Mouse (Mus musculus): ENCODE measurements around the gene Eps8l3. TPM values are rescaled to one million over a fixed set of nuclear protein-coding genes. Genes with fewer than 3 reads are reported as not detected.

Eps8l3 gene
- polyA plus RNA-seq, 1 experiment from 2014 or later, result 7.0 TPM

DNA sequence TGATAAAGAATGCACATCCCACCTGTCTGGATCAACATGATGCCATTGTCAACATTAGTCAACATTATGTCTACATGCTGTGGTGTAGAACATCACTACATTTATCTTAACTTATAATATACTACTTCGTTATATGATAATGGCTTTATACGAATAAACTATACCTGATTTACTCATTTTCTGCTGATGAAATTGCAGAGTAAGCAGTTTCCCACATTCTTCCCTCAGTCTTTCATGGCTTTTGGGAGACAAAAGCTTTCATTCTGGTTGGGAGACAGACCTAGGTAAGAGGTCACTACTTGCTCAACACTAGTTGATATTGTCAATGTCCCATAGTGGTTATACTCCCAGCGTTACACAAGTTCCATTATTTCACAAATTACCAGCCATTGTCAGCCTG, 48.3 kb downstream of the Eps8l3 start:
- WGBS, result 93% methylated on average over 3 of the region's 3 CpGs
- Histone ChIP-seq H3K9me3 (ENCODE audit: control insufficient read depth, low read depth, low read length) (no peaks in the 10 kb centered on the region), H3K4me3 (ENCODE audit: low read depth, low read length) (no peak overlapping the region), H3K4me2 (replicated peaks; ENCODE audit: low read depth, low read length) (no peak overlapping the region), H3K27me3 (ENCODE audit: control insufficient read depth, insufficient read depth, low read length) (no peaks in the 10 kb centered on the region), H3K36me3 (ENCODE audit: control insufficient read depth, insufficient read depth, low read length) (no peaks in the 10 kb centered on the region), H3K4me1 (ENCODE audit: control insufficient read depth, insufficient read depth, low read length) (no peaks in the 10 kb centered on the region), H3K27ac (ENCODE audit: low read length) (no peak overlapping the region), H3K9ac (replicated peaks; ENCODE audit: low read depth, low read length) (no peak overlapping the region)
- no peak for ATAC-seq (ENCODE audit: insufficient number of reproducible peaks, insufficient read depth, low FRiP score, low read depth)

DNA sequence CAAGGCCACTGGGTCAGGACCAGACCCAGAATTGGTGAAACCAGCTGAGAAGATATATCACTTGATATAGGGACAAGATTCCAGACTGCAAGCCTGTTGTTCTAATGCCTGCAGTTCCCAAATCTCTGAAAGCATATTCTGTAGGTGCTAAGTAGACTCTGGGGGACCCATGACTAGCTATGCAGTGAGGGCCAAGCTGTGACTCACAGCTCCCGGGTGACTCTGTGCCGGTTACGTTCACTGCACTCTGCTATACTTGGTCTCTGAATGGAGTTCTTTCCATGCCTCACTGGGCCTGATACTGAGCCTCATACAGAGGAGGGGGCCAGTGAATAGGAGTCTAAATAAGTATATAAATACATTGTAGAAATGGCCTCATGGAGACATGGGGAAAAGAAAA, 50.8 kb downstream of the Eps8l3 start:
- Histone ChIP-seq H3K36me3 (ENCODE audit: control insufficient read depth, insufficient read depth, low read length) (no peaks in the 10 kb centered on the region), H3K4me3 (ENCODE audit: low read depth, low read length) (no peak overlapping the region), H3K9ac (replicated peaks; ENCODE audit: low read depth, low read length) (no peak overlapping the region), H3K9me3 (ENCODE audit: control insufficient read depth, low read depth, low read length) (no peaks in the 10 kb centered on the region), H3K27ac (ENCODE audit: low read length) (no peak overlapping the region), H3K4me2 (replicated peaks; ENCODE audit: low read depth, low read length) (no peak overlapping the region), H3K4me1 (ENCODE audit: control insufficient read depth, insufficient read depth, low read length) (no peaks in the 10 kb centered on the region), H3K27me3 (ENCODE audit: control insufficient read depth, insufficient read depth, low read length) (no peaks in the 10 kb centered on the region)
- no peak for ATAC-seq (ENCODE audit: insufficient number of reproducible peaks, insufficient read depth, low FRiP score, low read depth)
- WGBS, result 84% methylated on average over 3 of the region's 3 CpGs

DNA sequence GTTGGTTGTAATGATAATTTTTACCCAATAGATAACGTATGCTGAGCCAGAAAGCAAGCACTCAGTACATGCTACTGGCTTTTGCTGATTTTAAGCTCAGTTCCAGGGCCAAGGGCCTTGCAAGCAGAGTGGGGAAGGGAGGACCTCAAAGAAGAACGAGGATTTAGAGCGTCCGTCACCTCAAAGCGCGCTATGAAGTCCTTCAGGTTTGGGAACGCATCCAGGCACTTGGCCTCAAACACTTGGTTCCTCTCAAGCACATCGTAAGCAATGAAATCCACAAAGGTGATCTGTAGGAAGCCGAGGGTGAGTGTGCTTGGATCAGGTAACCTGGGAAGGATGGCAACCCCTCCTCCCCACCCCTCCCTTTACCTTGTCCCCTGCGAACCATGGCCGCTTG, 51.7 kb downstream of the Eps8l3 start:
- WGBS, result 80% methylated on average over 11 of the region's 11 CpGs
- H3K9ac ChIP-seq (replicated peaks; ENCODE audit: low read depth, low read length), result no peak overlapping the region
- H3K4me1 ChIP-seq (ENCODE audit: control insufficient read depth, insufficient read depth, low read length), result no peaks in the 10 kb centered on the region
- no peak overlapping the region for H3K4me3 ChIP-seq (ENCODE audit: low read depth, low read length)
- no peaks in the 10 kb centered on the region for H3K36me3 ChIP-seq (ENCODE audit: control insufficient read depth, insufficient read depth, low read length)
- no peak for ATAC-seq (ENCODE audit: insufficient number of reproducible peaks, insufficient read depth, low FRiP score, low read depth)
- H3K27ac ChIP-seq (ENCODE audit: low read length), result no peak overlapping the region
- H3K27me3 ChIP-seq (ENCODE audit: control insufficient read depth, insufficient read depth, low read length), result no peaks in the 10 kb centered on the region
- no peak overlapping the region for H3K4me2 ChIP-seq (replicated peaks; ENCODE audit: low read depth, low read length)
- no peaks in the 10 kb centered on the region for H3K9me3 ChIP-seq (ENCODE audit: control insufficient read depth, low read depth, low read length)

DNA sequence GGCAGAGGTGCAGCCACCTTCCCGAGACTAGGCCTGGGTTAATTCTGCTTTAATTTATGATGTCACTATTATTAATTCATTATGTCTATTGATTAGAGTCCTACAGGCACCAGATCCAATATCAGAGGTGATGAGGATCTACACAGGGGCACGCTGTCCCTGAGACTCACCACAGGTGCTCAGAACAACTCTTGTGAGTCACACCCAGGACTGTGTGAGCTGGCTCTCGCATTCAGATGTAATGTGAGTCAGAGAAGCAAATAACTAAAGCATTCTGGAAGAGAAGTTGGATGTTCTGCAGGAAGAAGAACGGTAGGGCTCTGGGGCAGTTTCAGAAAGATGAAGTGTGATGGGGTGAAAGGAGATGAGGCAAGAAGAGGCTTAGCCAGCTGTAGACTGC, 52.2 kb downstream of the Eps8l3 start:
- ATAC-seq (ENCODE audit: insufficient number of reproducible peaks, insufficient read depth, low FRiP score, low read depth), result no peak
- Histone ChIP-seq H3K4me1 (ENCODE audit: control insufficient read depth, insufficient read depth, low read length) (no peaks in the 10 kb centered on the region), H3K9ac (replicated peaks; ENCODE audit: low read depth, low read length) (no peak overlapping the region), H3K36me3 (ENCODE audit: control insufficient read depth, insufficient read depth, low read length) (no peaks in the 10 kb centered on the region), H3K27me3 (ENCODE audit: control insufficient read depth, insufficient read depth, low read length) (no peaks in the 10 kb centered on the region), H3K4me2 (replicated peaks; ENCODE audit: low read depth, low read length) (no peak overlapping the region), H3K4me3 (ENCODE audit: low read depth, low read length) (no peak overlapping the region), H3K9me3 (ENCODE audit: control insufficient read depth, low read depth, low read length) (no peaks in the 10 kb centered on the region), H3K27ac (ENCODE audit: low read length) (no peak overlapping the region)
- WGBS, result 76% methylated on average over 4 of the region's 4 CpGs

DNA sequence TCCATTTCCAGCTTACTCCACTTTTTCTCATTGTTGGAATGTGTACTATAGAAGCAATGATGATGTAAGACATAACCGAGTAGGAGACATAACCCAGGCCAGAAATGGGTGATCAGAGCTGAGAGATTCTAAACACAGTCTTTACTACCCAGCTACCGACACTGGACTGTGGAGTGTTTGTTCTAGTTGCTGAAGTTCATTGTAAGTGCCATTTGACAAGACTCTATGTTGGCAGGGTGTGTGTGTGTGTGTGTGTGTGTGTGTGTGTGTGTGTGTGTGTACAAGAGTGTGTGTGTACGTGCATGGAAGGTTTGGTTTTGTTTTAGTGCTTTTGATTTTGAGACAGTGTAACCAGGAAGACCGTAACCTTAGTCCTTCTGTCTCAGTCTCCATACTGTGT, 52.7 kb downstream of the Eps8l3 start:
- Histone ChIP-seq H3K36me3 (ENCODE audit: control insufficient read depth, insufficient read depth, low read length) (no peaks in the 10 kb centered on the region), H3K4me2 (replicated peaks; ENCODE audit: low read depth, low read length) (no peak overlapping the region), H3K9ac (replicated peaks; ENCODE audit: low read depth, low read length) (no peak overlapping the region), H3K27me3 (ENCODE audit: control insufficient read depth, insufficient read depth, low read length) (no peaks in the 10 kb centered on the region), H3K27ac (ENCODE audit: low read length) (no peak overlapping the region), H3K9me3 (ENCODE audit: control insufficient read depth, low read depth, low read length) (no peaks in the 10 kb centered on the region), H3K4me3 (ENCODE audit: low read depth, low read length) (no peak overlapping the region), H3K4me1 (ENCODE audit: control insufficient read depth, insufficient read depth, low read length) (no peaks in the 10 kb centered on the region)
- ATAC-seq (ENCODE audit: insufficient number of reproducible peaks, insufficient read depth, low FRiP score, low read depth), result no peak
- 83% methylated on average over 4 of the region's 4 CpGs for WGBS

DNA sequence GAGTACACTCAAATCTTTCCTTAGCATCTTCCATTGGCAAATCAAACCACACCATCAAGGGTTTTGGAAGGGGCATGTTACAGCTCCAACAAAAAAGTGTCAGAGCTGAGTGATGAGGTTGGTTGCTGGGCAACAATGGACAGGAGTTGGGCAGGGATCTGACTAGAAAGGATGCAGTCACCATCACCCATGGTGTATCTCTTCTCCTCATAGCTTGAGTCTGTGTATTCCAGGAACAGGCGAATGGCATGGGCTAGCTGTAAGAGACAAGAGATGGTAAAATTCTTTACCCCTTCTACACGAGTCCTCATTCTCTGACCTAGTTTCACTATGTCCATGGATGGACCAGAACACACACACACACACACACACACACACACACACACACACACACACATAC, 54.1 kb downstream of the Eps8l3 start:
- no peaks in the 10 kb centered on the region for H3K9me3 ChIP-seq (ENCODE audit: control insufficient read depth, low read depth, low read length)
- H3K27me3 ChIP-seq (ENCODE audit: control insufficient read depth, insufficient read depth, low read length), result no peaks in the 10 kb centered on the region
- no peaks in the 10 kb centered on the region for H3K36me3 ChIP-seq (ENCODE audit: control insufficient read depth, insufficient read depth, low read length)
- no peaks in the 10 kb centered on the region for H3K4me1 ChIP-seq (ENCODE audit: control insufficient read depth, insufficient read depth, low read length)
- H3K27ac ChIP-seq (ENCODE audit: low read length), result peak overlapping the region; percentile 66; the same call in 1 of the 2 replicates
- no peak for ATAC-seq (ENCODE audit: insufficient number of reproducible peaks, insufficient read depth, low FRiP score, low read depth)
- no peak overlapping the region for H3K9ac ChIP-seq (replicated peaks; ENCODE audit: low read depth, low read length)
- WGBS, result 71% methylated on average over 2 of the region's 2 CpGs
- H3K4me3 ChIP-seq (ENCODE audit: low read depth, low read length), result peak overlapping the region; percentile 17
- H3K4me2 ChIP-seq (replicated peaks; ENCODE audit: low read depth, low read length), result peak overlapping the region; percentile 36

DNA sequence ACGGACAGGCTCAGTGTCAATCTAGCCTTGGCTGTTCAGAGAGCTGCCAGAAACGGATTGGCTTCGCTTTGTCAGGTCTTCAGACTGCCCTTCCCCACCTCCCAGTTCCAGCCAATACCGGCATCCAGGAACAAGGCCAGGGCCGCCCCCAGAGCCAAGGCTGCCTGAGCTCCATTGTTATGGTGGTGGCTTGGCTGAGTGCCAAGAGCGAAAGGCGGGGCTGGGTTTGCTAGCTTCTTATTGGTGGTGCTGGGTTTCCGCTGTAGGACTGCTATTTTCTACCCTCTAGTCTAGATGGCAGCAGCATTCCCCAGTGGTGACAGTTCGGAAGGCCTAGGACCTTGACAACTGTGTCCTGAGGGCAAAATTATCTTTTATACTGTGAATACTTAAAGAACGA, 54.6 kb downstream of the Eps8l3 start, which contains the start of gene Gstm7:
Gstm7 (minus strand) TSS at position 148 of the 400 bp plus-strand sequence.
- H3K27ac ChIP-seq (ENCODE audit: low read length), result peak within 1 kb of the TSS; percentile 66; the same call in 1 of the 2 replicates
- no peaks in the 10 kb centered on the region for H3K36me3 ChIP-seq (ENCODE audit: control insufficient read depth, insufficient read depth, low read length)
- no peak within 1 kb of the TSS for H3K9ac ChIP-seq (replicated peaks; ENCODE audit: low read depth, low read length)
- peak; percentile 96 for ATAC-seq (ENCODE audit: insufficient number of reproducible peaks, insufficient read depth, low FRiP score, low read depth)
- 4% methylated on average over 10 of the region's 10 CpGs for WGBS
- H3K4me1 ChIP-seq (ENCODE audit: control insufficient read depth, insufficient read depth, low read length), result no peaks in the 10 kb centered on the region
- H3K4me2 ChIP-seq (replicated peaks; ENCODE audit: low read depth, low read length), result peak within 1 kb of the TSS; percentile 36
- no peaks in the 10 kb centered on the region for H3K27me3 ChIP-seq (ENCODE audit: control insufficient read depth, insufficient read depth, low read length)
- peak within 1 kb of the TSS; percentile 17 for H3K4me3 ChIP-seq (ENCODE audit: low read depth, low read length)
- H3K9me3 ChIP-seq (ENCODE audit: control insufficient read depth, low read depth, low read length), result no peaks in the 10 kb centered on the region

DNA sequence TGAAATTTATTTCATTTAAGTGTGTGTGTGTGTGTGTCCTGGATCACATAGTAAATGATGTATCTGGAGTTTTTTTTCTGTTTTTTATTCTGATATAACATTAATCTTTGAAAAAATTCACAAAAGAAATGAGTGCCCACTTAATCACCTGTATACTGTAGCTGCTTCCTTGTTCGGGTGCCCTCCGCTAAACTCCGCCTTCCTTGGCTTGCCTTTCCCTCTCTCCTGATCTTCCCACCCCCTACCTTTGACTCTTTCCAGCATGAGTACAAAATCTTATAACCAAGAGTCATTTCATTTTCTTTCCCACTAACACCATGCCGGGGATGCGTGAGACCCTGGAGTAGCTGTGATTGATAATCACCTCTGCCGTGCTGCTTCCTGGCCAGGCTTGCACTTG, 55.1 kb downstream of the Eps8l3 start:
- ATAC-seq (ENCODE audit: insufficient number of reproducible peaks, insufficient read depth, low FRiP score, low read depth), result no peak
- H3K27ac ChIP-seq (ENCODE audit: low read length), result no peak overlapping the region

DNA sequence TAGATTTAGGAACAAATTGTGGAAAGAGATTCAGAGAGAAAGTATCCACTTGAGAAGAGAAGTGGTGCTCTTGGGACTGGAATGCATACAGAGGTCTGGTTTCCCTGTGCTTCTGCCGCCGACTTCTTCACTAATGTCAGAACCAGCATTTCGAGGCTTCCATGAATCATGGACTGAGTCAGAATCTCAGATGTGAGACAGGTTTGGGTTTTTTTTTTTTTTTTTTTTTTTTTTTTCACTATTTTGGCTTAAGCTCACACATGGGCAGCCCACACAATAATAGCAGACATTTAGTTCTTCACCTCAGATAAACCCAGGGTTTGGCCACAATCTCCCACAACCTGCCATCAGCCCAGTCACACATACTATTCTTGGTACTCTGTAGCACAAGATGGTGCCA, 58.2 kb downstream of the Eps8l3 start:
- H3K36me3 ChIP-seq (ENCODE audit: control insufficient read depth, insufficient read depth, low read length), result no peaks in the 10 kb centered on the region
- H3K4me1 ChIP-seq (ENCODE audit: control insufficient read depth, insufficient read depth, low read length), result 0 out of 2 replicates have a peak, but pooled peaks cover under 1% of the 10 kb centered on the region
- no peak overlapping the region for H3K4me3 ChIP-seq (ENCODE audit: low read depth, low read length)
- no peak overlapping the region for H3K27ac ChIP-seq (ENCODE audit: low read length)
- no peak overlapping the region for H3K9ac ChIP-seq (replicated peaks; ENCODE audit: low read depth, low read length)
- H3K9me3 ChIP-seq (ENCODE audit: control insufficient read depth, low read depth, low read length), result no peaks in the 10 kb centered on the region
- H3K27me3 ChIP-seq (ENCODE audit: control insufficient read depth, insufficient read depth, low read length), result no peaks in the 10 kb centered on the region
- WGBS, result 77% methylated on average over 3 of the region's 3 CpGs
- ATAC-seq (ENCODE audit: insufficient number of reproducible peaks, insufficient read depth, low FRiP score, low read depth), result no peak
- no peak overlapping the region for H3K4me2 ChIP-seq (replicated peaks; ENCODE audit: low read depth, low read length)

More for the DNA sequence above, 55.1 kb downstream of the Eps8l3 start:
- no peak overlapping the region for H3K4me2 ChIP-seq (replicated peaks; ENCODE audit: low read depth, low read length)
- no peaks in the 10 kb centered on the region for H3K9me3 ChIP-seq (ENCODE audit: control insufficient read depth, low read depth, low read length)
- H3K4me1 ChIP-seq (ENCODE audit: control insufficient read depth, insufficient read depth, low read length), result no peaks in the 10 kb centered on the region
- WGBS, result 52% methylated on average over 6 of the region's 6 CpGs
- H3K9ac ChIP-seq (replicated peaks; ENCODE audit: low read depth, low read length), result no peak overlapping the region
- H3K4me3 ChIP-seq (ENCODE audit: low read depth, low read length), result no peak overlapping the region
- H3K27me3 ChIP-seq (ENCODE audit: control insufficient read depth, insufficient read depth, low read length), result no peaks in the 10 kb centered on the region
- H3K36me3 ChIP-seq (ENCODE audit: control insufficient read depth, insufficient read depth, low read length), result no peaks in the 10 kb centered on the region
